Mouse (Mus musculus) cerebellum, postnatal 4 days (tissue): ENCODE data around the gene Lcp1.

ENCODE experiments used
- DNase-seq, 2 experiments: peaks; one replicate each; pipeline ENCODE4 v3.0.0; 2022; ENCODE audit warnings: low spot score in 2 of 2, mixed read lengths in 1 of 2

The Lcp1 gene

GRCm38 (mm10) chr14:75279716-75280115 lies 148.8 kb downstream of the Lcp1 start:
- no peak for DNase-seq

GRCm38 (mm10) chr14:75280406-75280805 lies 149.5 kb downstream of the Lcp1 start:
- no peak for DNase-seq
